Comparison of ENCODE assay signal across 24 mouse cellular contexts in the genomic region with DNA sequence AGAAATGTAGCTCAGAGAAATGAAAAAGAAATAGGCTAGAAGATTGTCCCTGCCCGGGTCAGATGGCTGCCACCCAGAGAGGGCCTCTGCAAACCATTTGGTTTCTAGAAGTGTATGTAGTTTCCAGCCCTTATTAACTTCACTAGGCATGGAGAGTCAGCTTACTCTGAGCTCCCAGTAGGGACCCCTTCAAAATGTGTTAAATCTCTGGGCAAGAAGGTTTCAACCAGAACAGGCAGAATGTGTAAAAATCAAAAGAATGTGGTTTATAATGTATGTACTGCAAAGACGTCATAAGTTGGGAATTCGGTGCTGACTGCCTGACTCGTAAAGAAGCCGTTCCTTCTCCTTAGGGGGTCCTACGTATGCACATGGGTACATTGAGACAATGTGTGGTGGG. TPM values are rescaled to one million over a fixed set of nuclear protein-coding genes. Genes with fewer than 3 reads are reported as not detected.
DNase-seq lines count a peak whose midpoint lies in the region; ATAC-seq lines count a peak whose summit lies in the region.
"Had no signal": no experiment of that assay in that cellular context is flagged by ENCODE, and none has a peak within 500 bp of the region (broad histone marks: within the 10 kb centered on the region; RNA-seq: fewer than 3 reads in every experiment).

No protein-coding gene starts in this region.

- H3K27me3 ChIP-seq in limb, embryonic 12.5 days = peaks cover 39% of the 10 kb centered on the region
- peaks cover 58% of the 10 kb centered on the region for H3K27me3 ChIP-seq in limb, embryonic 10.5 days (ENCODE audit: low read depth, poor library complexity, severe bottlenecking)
- peaks cover 22% of the 10 kb centered on the region for H3K27me3 ChIP-seq in limb, embryonic 15.5 days
- H3K27me3 ChIP-seq: hindbrain, embryonic 15.5 days had no signal

- H3K9ac ChIP-seq in limb, embryonic 12.5 days (replicated peaks) = no peak overlapping the region
- no peak overlapping the region for H3K9ac ChIP-seq in limb, embryonic 15.5 days
- H3K9ac ChIP-seq: heart, embryonic 13.5 days; hindbrain, embryonic 15.5 days had no signal

- WGBS in limb, embryonic 12.5 days = 16% methylated on average over 6 of the region's 6 CpGs
- 62% methylated on average over 6 of the region's 6 CpGs for WGBS in limb, embryonic 10.5 days
- WGBS in limb, embryonic 15.5 days = 14% methylated on average over 6 of the region's 6 CpGs

- 0 out of 2 replicates have a peak overlapping the region, but pooled peaks have one; percentile 42 for H3K27ac ChIP-seq in limb, embryonic 12.5 days
- H3K27ac ChIP-seq in limb, embryonic 10.5 days = no peak overlapping the region
- peak overlapping the region; percentile 23; the same call in 1 of the 2 replicates for H3K27ac ChIP-seq in limb, embryonic 15.5 days
- H3K27ac ChIP-seq: embryonic facial prominence, embryonic 13.5 days; gastrocnemius, adult 2 months; heart, adult 2 months; heart, embryonic 10.5 days; heart, embryonic 13.5 days; hindbrain, embryonic 15.5 days had no signal

- H3K4me3 ChIP-seq in limb, embryonic 12.5 days (replicated peaks) = no peak overlapping the region
- no peak overlapping the region for H3K4me3 ChIP-seq in limb, embryonic 10.5 days
- no peak overlapping the region for H3K4me3 ChIP-seq in limb, embryonic 15.5 days
- H3K4me3 ChIP-seq: gastrocnemius, adult 2 months; heart, adult 2 months had no signal

- no peaks in the 10 kb centered on the region for H3K36me3 ChIP-seq in limb, embryonic 12.5 days
- no peaks in the 10 kb centered on the region for H3K36me3 ChIP-seq in limb, embryonic 10.5 days
- no peaks in the 10 kb centered on the region for H3K36me3 ChIP-seq in limb, embryonic 15.5 days
- H3K36me3 ChIP-seq: embryonic facial prominence, embryonic 13.5 days; heart, embryonic 10.5 days; heart, embryonic 13.5 days; hindbrain, embryonic 15.5 days had no signal

- DNase-seq in limb, embryonic 10.5 days (ENCODE audit: low spot score) = no peak
- peak; percentile 16 for DNase-seq in ZHBTc4 (ENCODE audit: low read depth, low spot score)
- DNase-seq in spleen, postnatal 4 days (ENCODE audit: low spot score in 2 of 2) = no peak
- DNase-seq in lung, adult 18-20 months = no peak
- DNase-seq: adrenal gland, adult 2 months; adrenal gland, postnatal 14 days; cerebellum, adult 11 months; cerebellum, adult 2 months; cerebellum, adult 9-11 months; cerebellum, postnatal 25 days; forebrain, postnatal 0 days; gastrocnemius, adult 2 months; gastrocnemius, postnatal 14 days; heart, adult 2 months; heart, postnatal 14 days; heart, postnatal 4 days had no signal

- H3K4me1 ChIP-seq in limb, embryonic 12.5 days (replicated peaks) = peaks cover 37% of the 10 kb centered on the region
- H3K4me1 ChIP-seq in limb, embryonic 10.5 days = peaks cover 29% of the 10 kb centered on the region
- peaks cover 37% of the 10 kb centered on the region for H3K4me1 ChIP-seq in limb, embryonic 15.5 days

- peak; percentile 40; the same call in 1 of the 2 replicates for ATAC-seq in limb, embryonic 12.5 days (ENCODE audit: insufficient number of reproducible peaks, insufficient read depth, low FRiP score, low TSS enrichment, low read depth)
- peak; percentile 17; the same call in 1 of the 2 replicates for ATAC-seq in limb, embryonic 15.5 days (ENCODE audit: insufficient number of reproducible peaks, low FRiP score, low TSS enrichment, low read depth)
- ATAC-seq: CD4-positive, CD25-positive, alpha-beta regulatory T cell, adult 4 months; forebrain, embryonic 14.5 days; forebrain, postnatal 0 days had no signal

- H3K4me2 ChIP-seq in limb, embryonic 12.5 days = no peak overlapping the region
- no peak overlapping the region for H3K4me2 ChIP-seq in limb, embryonic 15.5 days

- no peaks in the 10 kb centered on the region for H3K9me3 ChIP-seq in limb, embryonic 12.5 days
- H3K9me3 ChIP-seq in limb, embryonic 10.5 days (replicated peaks) = no peaks in the 10 kb centered on the region
- no peaks in the 10 kb centered on the region for H3K9me3 ChIP-seq in limb, embryonic 15.5 days
- H3K9me3 ChIP-seq: embryonic facial prominence, embryonic 13.5 days; heart, embryonic 10.5 days; heart, embryonic 13.5 days; hindbrain, embryonic 15.5 days had no signal

RNA-seq across cellular contexts. Expression of gene Kirrel3, which starts 1.0 kb away (rescaled TPM):
- 7.8 and 10.5 TPM in 2 replicates for polyA plus RNA-seq in limb, embryonic 12.5 days (2016; fragmentation: Nextera tagmentation; extraction: Ambion mirVana)
- 1.1 and 2.2 TPM in 2 replicates for polyA plus RNA-seq in limb, embryonic 10.5 days (2016; fragmentation: Nextera tagmentation; extraction: Ambion mirVana)
- 9.8 and 13.5 TPM in 2 replicates for polyA plus RNA-seq in limb, embryonic 15.5 days (2015; fragmentation: Nextera tagmentation; extraction: Ambion mirVana)
